16 mouse cellular contexts compared by ENCODE assay signal in the genomic region with DNA sequence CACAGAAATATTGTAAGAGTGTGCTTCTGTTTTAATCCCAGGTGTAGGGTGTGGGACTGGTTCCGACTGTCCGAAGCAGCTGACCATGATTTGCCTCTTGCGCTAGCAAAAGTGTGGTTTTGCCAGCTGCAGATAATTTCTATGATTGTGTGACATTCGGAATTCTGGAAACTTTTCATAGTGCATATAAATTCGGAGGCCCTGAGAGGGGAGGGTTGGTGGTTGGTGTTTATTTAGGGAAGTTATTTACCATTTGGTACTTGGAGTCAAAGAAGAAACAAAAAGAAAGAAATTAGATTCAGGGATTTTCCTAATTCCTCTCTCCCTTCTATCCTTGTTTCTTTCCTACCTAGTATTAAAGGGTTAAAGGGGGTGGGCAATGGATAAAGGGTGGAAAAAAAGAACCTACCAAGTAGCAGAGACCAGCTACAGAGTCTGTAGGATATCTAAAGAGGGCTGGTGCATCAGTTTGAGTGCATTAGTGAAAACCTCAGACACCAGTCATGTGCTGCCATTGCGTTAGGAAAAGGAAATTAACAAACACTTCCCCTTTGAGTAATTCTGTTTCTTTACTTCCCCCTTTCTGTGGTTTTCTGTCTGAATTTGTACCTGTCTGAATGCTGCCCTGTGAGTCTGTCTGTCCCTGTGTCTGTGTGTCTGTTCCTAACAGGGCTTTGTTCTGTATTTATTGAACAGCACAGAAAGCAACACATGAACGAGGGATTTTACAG.
DNase-seq lines count a peak whose midpoint lies in the region; TF ChIP-seq lines count a peak whose summit lies in the region.
"Had no signal": no experiment of that assay in that cellular context is flagged by ENCODE, and none has a peak within 500 bp of the region (broad histone marks: within the 10 kb centered on the region; RNA-seq: fewer than 3 reads in every experiment).

No protein-coding gene starts in this region.

- DNase-seq in liver, adult 2 months (ENCODE audit: extremely low read depth, low read depth, low spot score) = peak; percentile 31
- no peak for DNase-seq in liver
- DNase-seq in A20 (ENCODE audit: low read depth, low spot score) = peak; percentile 80
- DNase-seq in frontal cortex, adult 2 months (ENCODE audit: extremely low spot score in 1 of 2, low spot score in 1 of 2) = no peak
- DNase-seq in kidney, adult 8-10 months = no peak
- DNase-seq: adrenal gland, postnatal 36 days; cerebellum, adult 11-12 months; kidney, adult 18-20 months; lung, embryonic 14.5 days; thymus, adult 18-20 months had no signal

- no peak for TF ChIP-seq CTCF in liver, adult 2 months (IDR thresholded peaks at IDR 0.05; ENCODE audit: low read depth, low read length)
- TF ChIP-seq CTCF in bone marrow, adult 2 months (IDR thresholded peaks at IDR 0.05; ENCODE audit: control insufficient read depth, insufficient read depth, low read length) = no peak

- no peak overlapping the region for H3K27ac ChIP-seq in liver, adult 2 months (replicated peaks; ENCODE audit: insufficient read depth, low read depth, low read length)
- peak overlapping the region; percentile 69; the same call in 1 of the 2 replicates for H3K27ac ChIP-seq in bone marrow, adult 2 months (ENCODE audit: control insufficient read depth, insufficient read depth, low read depth, low read length, poor library complexity)
- H3K27ac ChIP-seq in macrophage = peak overlapping the region; percentile 79
- H3K27ac ChIP-seq: heart, embryonic 15.5 days; hindbrain, embryonic 13.5 days; limb, embryonic 12.5 days; midbrain, embryonic 12.5 days had no signal

- H3K27me3 ChIP-seq in liver, adult 2 months (ENCODE audit: control insufficient read depth, insufficient read depth, low read length) = no peaks in the 10 kb centered on the region
- H3K27me3 ChIP-seq: heart, embryonic 15.5 days; hindbrain, embryonic 13.5 days; limb, embryonic 12.5 days; midbrain, embryonic 12.5 days had no signal

- no peak for TF ChIP-seq POLR2A in liver, adult 2 months (IDR thresholded peaks at IDR 0.05; ENCODE audit: extremely low read depth, insufficient read depth, low read length)
- no peak for TF ChIP-seq POLR2A in bone marrow, adult 2 months (IDR thresholded peaks at IDR 0.05; ENCODE audit: borderline replicate concordance, control insufficient read depth, low read depth, low read length)

- 64% methylated on average over 7 of the region's 7 CpGs for WGBS in liver, adult 2 months
- WGBS in bone marrow, adult 2 months = 21% methylated on average over 7 of the region's 7 CpGs
- 4% methylated on average over 7 of the region's 7 CpGs for WGBS in macrophage (ENCODE audit: missing documents)

- no peak overlapping the region for H3K9ac ChIP-seq in liver, adult 2 months (ENCODE audit: low read depth, low read length)
- H3K9ac ChIP-seq: heart, embryonic 15.5 days; hindbrain, embryonic 13.5 days; limb, embryonic 12.5 days; lung, embryonic 14.5 days; midbrain, embryonic 12.5 days had no signal

- H3K36me3 ChIP-seq in liver, adult 2 months (ENCODE audit: control insufficient read depth, insufficient read depth, low read length) = no peaks in the 10 kb centered on the region
- no peaks in the 10 kb centered on the region for H3K36me3 ChIP-seq in macrophage (ENCODE audit: inconsistent target)
- H3K36me3 ChIP-seq: heart, embryonic 15.5 days; hindbrain, embryonic 13.5 days; limb, embryonic 12.5 days; midbrain, embryonic 12.5 days had no signal

- H3K4me3 ChIP-seq in liver, adult 2 months (ENCODE audit: insufficient read depth, low read depth, low read length) = no peak overlapping the region
- peak overlapping the region; percentile 24 for H3K4me3 ChIP-seq in bone marrow, adult 2 months (replicated peaks; ENCODE audit: control insufficient read depth, low read depth, low read length)
- no peak overlapping the region for H3K4me3 ChIP-seq in macrophage (ENCODE audit: inconsistent target)
- H3K4me3 ChIP-seq: heart, embryonic 15.5 days; hindbrain, embryonic 13.5 days; limb, embryonic 12.5 days; midbrain, embryonic 12.5 days had no signal

- no peaks in the 10 kb centered on the region for H3K79me2 ChIP-seq in liver, adult 2 months (ENCODE audit: control insufficient read depth, insufficient read depth, low read length)
- no peaks in the 10 kb centered on the region for H3K79me2 ChIP-seq in macrophage (ENCODE audit: inconsistent target)

- no peaks in the 10 kb centered on the region for H3K4me1 ChIP-seq in liver, adult 2 months (ENCODE audit: control insufficient read depth, insufficient read depth, low read length)
- H3K4me1 ChIP-seq in bone marrow, adult 2 months (ENCODE audit: control insufficient read depth, insufficient read depth, low read length) = peaks cover 4% of the 10 kb centered on the region
- H3K4me1 ChIP-seq: heart, embryonic 15.5 days; hindbrain, embryonic 13.5 days had no signal

Comparison
In these comparisons a context has a peak if more than half of its experiments do, and no peak if none do; other contexts are left out.
1. DNase-seq: peak in liver, adult 2 months (single experiment) and A20 (single experiment); none in liver (single experiment), frontal cortex, adult 2 months (0 of 2) and kidney, adult 8-10 months (0 of 2).